Mouse (Mus musculus): ENCODE measurements around the gene Trak1.

The Trak1 gene

GRCm38 (mm10) chr9:121297171-121298064 lies at the start of gene Trak1:
Gene Trak1, plus strand, starts transcription at chr9:121297502.
- DNase-seq = peak; percentile 75

- DNase-seq = peak; percentile 68
These were observed 49.1 kb upstream of the Trak1 start for GRCm38 (mm10) chr9:121247956-121248775.

GRCm38 (mm10) chr9:121249805-121250204 lies 47.5 kb upstream of the Trak1 start:
- no peak for DNase-seq

- no peak for DNase-seq
These were observed 46.4 kb upstream of the Trak1 start for GRCm38 (mm10) chr9:121250854-121251253.

GRCm38 (mm10) chr9:121253983-121254382 lies 43.3 kb upstream of the Trak1 start:
- DNase-seq = no peak

GRCm38 (mm10) chr9:121254761-121255160 lies 42.5 kb upstream of the Trak1 start:
- DNase-seq = no peak

GRCm38 (mm10) chr9:121257106-121257505 lies 40.2 kb upstream of the Trak1 start:
- no peak for DNase-seq

GRCm38 (mm10) chr9:121265307-121265706 lies 32.0 kb upstream of the Trak1 start:
- DNase-seq = no peak

GRCm38 (mm10) chr9:121271149-121271548 lies 26.2 kb upstream of the Trak1 start:
- no peak for DNase-seq

GRCm38 (mm10) chr9:121271561-121271960 lies 25.7 kb upstream of the Trak1 start:
- DNase-seq = no peak

GRCm38 (mm10) chr9:121276745-121277117 lies 20.6 kb upstream of the Trak1 start:
- DNase-seq = no peak

GRCm38 (mm10) chr9:121277118-121278060 lies 19.9 kb upstream of the Trak1 start, which contains the start of gene Ulk4:
Gene Ulk4, minus strand, starts transcription at chr9:121277197.
- peak; percentile 93 for DNase-seq

GRCm38 (mm10) chr9:121279216-121279615 lies 18.1 kb upstream of the Trak1 start:
- peak; percentile 53 for DNase-seq

- no peak for DNase-seq
These were observed 15.4 kb upstream of the Trak1 start for GRCm38 (mm10) chr9:121281891-121282290.

- DNase-seq = no peak
These were observed 13.6 kb upstream of the Trak1 start for GRCm38 (mm10) chr9:121283620-121284185.

- peak; percentile 36 for DNase-seq
These were observed 12.9 kb upstream of the Trak1 start for GRCm38 (mm10) chr9:121284422-121284821.

GRCm38 (mm10) chr9:121285341-121286324 lies 11.7 kb upstream of the Trak1 start:
- peak; percentile 50 for DNase-seq

GRCm38 (mm10) chr9:121286325-121286901 lies 10.9 kb upstream of the Trak1 start:
- no peak for DNase-seq

GRCm38 (mm10) chr9:121291275-121291674 lies 6.0 kb upstream of the Trak1 start:
- DNase-seq = no peak

GRCm38 (mm10) chr9:121293187-121293586 lies 4.1 kb upstream of the Trak1 start:
- DNase-seq = no peak

GRCm38 (mm10) chr9:121295221-121295620 lies 2.1 kb upstream of the Trak1 start:
- DNase-seq = no peak
